Mouse (Mus musculus) testis, adult 2 months (tissue): ENCODE data around the gene Ccdc85c.

ENCODE experiments used
- CTCF ChIP-seq: fragments of 200-500 bp; IDR thresholded peaks from 2 replicates; pipeline ENCODE4 v1.5.1; 2012; ENCODE audit warnings: low read depth, mild to moderate bottlenecking, inconsistent platforms, low read length, moderate library complexity; ENCODE audit not compliant: control insufficient read depth, insufficient read depth, insufficient replicate concordance
- POLR2A ChIP-seq: fragments of 200-500 bp; IDR thresholded peaks from 2 replicates; pipeline ENCODE4 v1.6.1; 2012; ENCODE audit warnings: low read depth, mild to moderate bottlenecking, inconsistent platforms, low read length, moderate library complexity; ENCODE audit not compliant: control insufficient read depth

DNA sequence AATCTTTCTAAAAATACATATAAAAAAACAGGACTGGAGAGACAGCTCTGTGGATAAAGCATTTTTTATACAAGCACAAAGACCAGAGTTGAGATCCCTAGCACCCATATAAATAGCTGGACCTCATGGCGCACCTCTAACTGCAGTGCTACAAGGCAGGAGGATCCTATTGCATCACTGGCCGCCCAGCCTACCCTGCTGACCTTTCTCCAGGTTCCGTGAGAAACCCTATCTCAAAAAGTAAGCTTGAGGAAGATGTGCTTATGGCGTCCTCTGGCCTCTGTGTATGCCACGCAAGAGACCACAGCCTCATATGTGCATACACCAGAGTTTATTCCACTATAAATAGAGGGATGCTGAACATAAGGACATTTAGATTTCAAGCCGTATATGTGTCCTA lies 93.5 kb downstream of the Ccdc85c start:
- TF ChIP-seq POLR2A, result no peak
- TF ChIP-seq CTCF, result no peak
